Mouse (Mus musculus) liver, postnatal 0 days (tissue): ENCODE measurements around the gene Ubn1.

Source experiments
- CTCF ChIP-seq: sonication (generic); IDR thresholded peaks from 2 replicates; pipeline ENCODE4 v1.5.1; 2016; ENCODE audit warnings: antibody characterized with exemption, low read depth
- EP300 ChIP-seq: IDR thresholded peaks from 2 replicates; pipeline ENCODE4 v1.6.1; 2016; ENCODE audit warnings: antibody characterized with exemption, low read depth, mild to moderate bottlenecking

GRCm38 (mm10) chr16:5119845-5120244 is 70.0 kb downstream of the Ubn1 start:
- TF ChIP-seq CTCF: no peak
- TF ChIP-seq EP300: no peak
